16 mouse cellular contexts compared by ENCODE assay signal in genomic region chr7:51626451-51627000, GRCm38 (mm10). TPM values are rescaled to one million over a fixed set of nuclear protein-coding genes. Genes with fewer than 3 reads are reported as not detected.
DNase-seq lines count a peak whose midpoint lies in the region; ATAC-seq lines count a peak whose summit lies in the region.
"Had no signal": no experiment of that assay in that cellular context is flagged by ENCODE, and none has a peak within 500 bp of the region (broad histone marks: within the 10 kb centered on the region; RNA-seq: fewer than 3 reads in every experiment).

No protein-coding gene starts in this region.

- no peak overlapping the region for H3K4me2 ChIP-seq in embryonic facial prominence, embryonic 11.5 days (ENCODE audit: low read depth, low read length)
- peak overlapping the region; percentile 61 for H3K4me2 ChIP-seq in forebrain, embryonic 13.5 days
- peak overlapping the region; percentile 50 for H3K4me2 ChIP-seq in hindbrain, embryonic 15.5 days
- peak overlapping the region; percentile 77 for H3K4me2 ChIP-seq in midbrain, embryonic 16.5 days (ENCODE audit: low read length)
- H3K4me2 ChIP-seq: intestine, embryonic 15.5 days had no signal

- ATAC-seq in embryonic facial prominence, embryonic 11.5 days (replicated peaks; ENCODE audit: insufficient number of reproducible peaks, low FRiP score, low TSS enrichment, low read depth): no peak
- no peak for ATAC-seq in forebrain, embryonic 13.5 days
- no peak for ATAC-seq in hindbrain, embryonic 15.5 days (ENCODE audit: low FRiP score, low read depth)
- no peak for ATAC-seq in midbrain, embryonic 16.5 days
- no peak for ATAC-seq in activated CD4-positive, CD25-positive, alpha-beta regulatory T cell, adult 4 months
- ATAC-seq: intestine, embryonic 15.5 days; lung, postnatal 0 days; Patski had no signal

- H3K4me1 ChIP-seq in embryonic facial prominence, embryonic 11.5 days (ENCODE audit: control insufficient read depth, insufficient read depth, low read length): no peaks in the 10 kb centered on the region
- H3K4me1 ChIP-seq in forebrain, embryonic 13.5 days: peaks cover 20% of the 10 kb centered on the region
- H3K4me1 ChIP-seq in hindbrain, embryonic 15.5 days (replicated peaks): 0 out of 2 replicates have a peak, but pooled peaks cover 3% of the 10 kb centered on the region
- H3K4me1 ChIP-seq in midbrain, embryonic 16.5 days (ENCODE audit: control insufficient read depth, insufficient read depth, low read length): no peaks in the 10 kb centered on the region; the same call in 1 of the 2 replicates
- H3K4me1 ChIP-seq: intestine, embryonic 15.5 days had no signal

- H3K9me3 ChIP-seq in embryonic facial prominence, embryonic 11.5 days (replicated peaks; ENCODE audit: control insufficient read depth, low read length): no peaks in the 10 kb centered on the region
- no peaks in the 10 kb centered on the region for H3K9me3 ChIP-seq in forebrain, embryonic 13.5 days (replicated peaks)
- no peaks in the 10 kb centered on the region for H3K9me3 ChIP-seq in hindbrain, embryonic 15.5 days
- no peaks in the 10 kb centered on the region for H3K9me3 ChIP-seq in midbrain, embryonic 16.5 days (replicated peaks; ENCODE audit: control insufficient read depth, low read length, poor library complexity, severe bottlenecking)
- H3K9me3 ChIP-seq: intestine, embryonic 15.5 days had no signal

- intact Hi-C loops in left cerebral cortex, postnatal 14 days (cut with DNase I): loop anchor here (10.0 kb wide), 1 partner anchor 128 kb away; no protein-coding TSS in a partner anchor

- no peak overlapping the region for H3K4me3 ChIP-seq in embryonic facial prominence, embryonic 11.5 days (ENCODE audit: low read depth, low read length)
- H3K4me3 ChIP-seq in forebrain, embryonic 13.5 days: peak overlapping the region; percentile 41
- peak overlapping the region; percentile 42 for H3K4me3 ChIP-seq in hindbrain, embryonic 15.5 days
- H3K4me3 ChIP-seq in midbrain, embryonic 16.5 days (ENCODE audit: low read depth, low read length): peak overlapping the region; percentile 53
- H3K4me3 ChIP-seq: intestine, embryonic 15.5 days had no signal

- no peak overlapping the region for H3K9ac ChIP-seq in embryonic facial prominence, embryonic 11.5 days (replicated peaks; ENCODE audit: low read length)
- peak overlapping the region; percentile 72 for H3K9ac ChIP-seq in forebrain, embryonic 13.5 days
- H3K9ac ChIP-seq in hindbrain, embryonic 15.5 days: peak overlapping the region; percentile 59
- H3K9ac ChIP-seq in midbrain, embryonic 16.5 days (ENCODE audit: low read depth, low read length): peak overlapping the region; percentile 80
- H3K9ac ChIP-seq: intestine, embryonic 15.5 days had no signal

- no peak overlapping the region for H3K27ac ChIP-seq in embryonic facial prominence, embryonic 11.5 days (replicated peaks; ENCODE audit: low read depth, low read length)
- H3K27ac ChIP-seq in forebrain, embryonic 13.5 days: peak overlapping the region; percentile 92
- peak overlapping the region; percentile 91 for H3K27ac ChIP-seq in hindbrain, embryonic 15.5 days (replicated peaks)
- H3K27ac ChIP-seq in midbrain, embryonic 16.5 days (ENCODE audit: low read length): peak overlapping the region; percentile 95
- H3K27ac ChIP-seq: intestine, embryonic 15.5 days had no signal

- H3K27me3 ChIP-seq in embryonic facial prominence, embryonic 11.5 days (ENCODE audit: control insufficient read depth, insufficient read depth, low read length): peaks cover 50% of the 10 kb centered on the region
- peaks cover 66% of the 10 kb centered on the region for H3K27me3 ChIP-seq in forebrain, embryonic 13.5 days
- peaks cover 40% of the 10 kb centered on the region for H3K27me3 ChIP-seq in hindbrain, embryonic 15.5 days
- peaks cover 2% of the 10 kb centered on the region; the same call in 1 of the 2 replicates for H3K27me3 ChIP-seq in midbrain, embryonic 16.5 days (ENCODE audit: control insufficient read depth, insufficient read depth, low read depth, low read length)
- H3K27me3 ChIP-seq: CH12.LX had no signal

- under 1% methylated on average over 16 of the region's 16 CpGs for WGBS in embryonic facial prominence, embryonic 11.5 days
- 2% methylated on average over 16 of the region's 16 CpGs for WGBS in forebrain, embryonic 13.5 days
- WGBS in hindbrain, embryonic 15.5 days: 1% methylated on average over 16 of the region's 16 CpGs
- WGBS in midbrain, embryonic 16.5 days: under 1% methylated on average over 16 of the region's 16 CpGs

- no peaks in the 10 kb centered on the region for H3K36me3 ChIP-seq in embryonic facial prominence, embryonic 11.5 days (replicated peaks; ENCODE audit: control insufficient read depth, insufficient read depth, low read depth, low read length)
- H3K36me3 ChIP-seq in forebrain, embryonic 13.5 days (ENCODE audit: poor library complexity, severe bottlenecking): no peaks in the 10 kb centered on the region
- no peaks in the 10 kb centered on the region for H3K36me3 ChIP-seq in hindbrain, embryonic 15.5 days
- H3K36me3 ChIP-seq in midbrain, embryonic 16.5 days (ENCODE audit: control insufficient read depth, insufficient read depth, low read length): 0 out of 2 replicates have a peak, but pooled peaks cover 3% of the 10 kb centered on the region
- H3K36me3 ChIP-seq: intestine, embryonic 15.5 days had no signal

- DNase-seq in embryonic facial prominence, embryonic 11.5 days (ENCODE audit: low spot score): peak; percentile 30
- no peak for DNase-seq in urinary bladder, postnatal 4 days (ENCODE audit: low spot score in 2 of 2)
- no peak for DNase-seq in left cerebral cortex, postnatal 14 days (ENCODE audit: low spot score in 2 of 2)
- DNase-seq: adrenal gland, postnatal 14 days; cerebellum, postnatal 36 days; kidney, postnatal 10 days; spleen, adult 18-20 months had no signal

RNA-seq across cellular contexts. Expression of gene Slc17a6, which starts 4.7 kb away (rescaled TPM):
- 5.5 and 9.5 TPM in 2 replicates for polyA plus RNA-seq in embryonic facial prominence, embryonic 11.5 days (2014; fragmentation: Nextera tagmentation; extraction: Ambion mirVana)
- 43.7 and 49.4 TPM in 2 replicates for polyA plus RNA-seq in forebrain, embryonic 13.5 days (2015; fragmentation: Nextera tagmentation; extraction: Ambion mirVana)
- polyA plus RNA-seq in hindbrain, embryonic 15.5 days (2015; fragmentation: Nextera tagmentation; extraction: Ambion mirVana): 97.5 and 105 TPM in 2 replicates
- 130 and 142 TPM in 2 replicates for polyA plus RNA-seq in midbrain, embryonic 16.5 days (2015; fragmentation: Nextera tagmentation; extraction: Ambion mirVana)
- polyA plus RNA-seq in activated CD4-positive, CD25-positive, alpha-beta regulatory T cell, adult 4 months (2017; shearing (Covaris generic)): not detected
- 10 to 100 TPM; 26.5 to 36.1 TPM for total RNA-seq in left cerebral cortex, postnatal 14 days (2021)
- total RNA-seq: CH12.LX; liver, adult 2 months had no signal
- polyA plus RNA-seq: liver, adult 2 months; lung, postnatal 0 days; Patski had no signal
